Mouse (Mus musculus) liver, postnatal 0 days (tissue): ENCODE data around the gene Lck.

Experiments used
- CTCF ChIP-seq: sonication (generic); IDR thresholded peaks from 2 replicates; pipeline ENCODE4 v1.5.1; 2016; ENCODE audit warnings: antibody characterized with exemption, low read depth
- EP300 ChIP-seq: IDR thresholded peaks from 2 replicates; pipeline ENCODE4 v1.6.1; 2016; ENCODE audit warnings: antibody characterized with exemption, low read depth, mild to moderate bottlenecking

DNA sequence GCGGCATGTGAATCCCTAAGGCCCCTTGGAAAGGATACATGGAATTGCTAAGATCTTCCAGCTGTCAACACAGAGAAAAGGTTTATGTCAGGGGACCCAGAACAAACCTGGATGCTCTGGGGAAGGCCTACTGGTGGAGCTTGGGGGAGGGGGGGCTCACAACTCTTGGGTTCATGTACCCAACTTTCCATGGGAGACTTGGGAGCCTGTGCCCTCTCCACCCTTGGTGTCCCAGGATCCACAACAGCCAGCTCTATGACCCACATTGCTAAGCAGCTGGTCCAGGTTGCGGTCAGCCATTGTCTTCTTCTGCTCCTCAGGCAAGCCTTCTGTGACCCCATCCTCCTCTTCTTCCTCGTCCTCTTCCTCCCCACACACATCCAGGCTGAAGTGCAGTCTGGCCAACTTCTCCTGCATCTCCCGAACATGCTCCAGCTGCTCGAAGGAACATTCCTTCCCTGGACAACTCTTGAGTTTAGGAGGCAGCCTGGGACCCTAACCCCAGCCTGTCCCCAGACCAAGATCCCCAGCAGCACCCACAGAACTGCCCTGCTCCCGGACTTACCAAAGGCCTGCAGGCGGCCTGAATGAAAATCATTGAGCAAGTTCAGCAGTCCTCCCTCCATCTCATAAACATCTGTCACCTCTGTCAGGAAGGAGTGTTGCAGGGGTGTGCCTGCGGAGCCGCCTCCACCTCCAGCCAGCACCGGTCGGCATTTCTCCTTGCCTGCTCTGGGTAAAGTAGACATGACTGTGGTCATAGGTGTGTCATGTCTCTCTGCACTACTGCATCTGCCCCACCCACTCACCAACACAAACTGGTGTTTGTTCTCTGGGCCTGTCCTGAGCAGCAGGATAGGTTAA, 47.2 kb upstream of the Lck start:
- TF ChIP-seq EP300 (no peak), CTCF (no peak)
